Mouse (Mus musculus) midbrain, embryonic 14.5 days (tissue): ENCODE measurements around the gene Atp2c2. TPM values are rescaled to one million over a fixed set of nuclear protein-coding genes. Genes with fewer than 3 reads are reported as not detected.

Experiments used
- ATAC-seq: fragments of 200-750 bp; cut with Nextera tagmentation; 2 replicates; pipeline ENCODE4 v1.8.0; 2017; ENCODE audit warnings: moderate number of reproducible peaks, moderate library complexity; ENCODE audit not compliant: low FRiP score, low TSS enrichment
- DNase-seq: peaks from one replicate; pipeline ENCODE4 v3.0.0-alpha.2; 2015
- H3K27ac ChIP-seq: fragments of 300-500 bp; sonication (generic); replicated peaks from 2 replicates; pipeline ENCODE4 v1.5.1; 2014; ENCODE audit warnings: mild to moderate bottlenecking, low read depth, low read length, moderate library complexity
- H3K27me3 ChIP-seq: fragments of 300-500 bp; sonication (generic); 2 replicates; pipeline ENCODE4 v1.6.1; 2014; ENCODE audit warnings: low read length, control low read depth, mixed read lengths; ENCODE audit not compliant: control insufficient read depth, insufficient read depth
- H3K36me3 ChIP-seq: fragments of 300-500 bp; sonication (generic); 2 replicates; pipeline ENCODE4 v1.6.1; 2014; ENCODE audit warnings: low read length, control low read depth; ENCODE audit not compliant: control insufficient read depth, insufficient read depth
- H3K4me1 ChIP-seq: fragments of 300-500 bp; sonication (generic); 2 replicates; pipeline ENCODE4 v1.6.1; 2014; ENCODE audit warnings: mild to moderate bottlenecking, antibody characterized with exemption, low read length, control low read depth; ENCODE audit not compliant: control insufficient read depth, insufficient read depth
- H3K4me2 ChIP-seq: fragments of 300-500 bp; sonication (generic); 2 replicates; pipeline ENCODE4 v1.6.1; 2014; ENCODE audit warnings: mild to moderate bottlenecking, low read length, moderate library complexity
- H3K4me3 ChIP-seq: fragments of 300-500 bp; sonication (generic); replicated peaks from 2 replicates; pipeline ENCODE4 v1.5.1; 2014; ENCODE audit warnings: low read depth, low read length
- H3K9ac ChIP-seq: fragments of 300-500 bp; sonication (generic); replicated peaks from 2 replicates; pipeline ENCODE4 v1.6.1; 2014; ENCODE audit warnings: mild to moderate bottlenecking, low read length, moderate library complexity
- H3K9me3 ChIP-seq: fragments of 300-500 bp; sonication (generic); 2 replicates; pipeline ENCODE4 v1.6.1; 2016; ENCODE audit warnings: low read length, control low read depth, mixed read lengths; ENCODE audit not compliant: control insufficient read depth
- WGBS: fragments of 180-500 bp; shearing (Covaris S2); extraction: QIAGEN DNeasy Blood & Tissue Kit; methylation state at CpG from one replicate; pipeline ENCODE4 v1.1.7; 2014; 5-methylcytosine and 5-hydroxymethylcytosine counted together
- polyA plus RNA-seq: library from polyadenylated mRNA; unstranded; fragments of >200 nt; fragmentation: Nextera tagmentation; extraction: Ambion mirVana; gene quantifications from 2 replicates; pipeline ENCODE4 v1.2.1, GENCODE M21; 2014

The Atp2c2 gene
- polyA plus RNA-seq, 1 experiment from 2014 or later, result 0.08 TPM

GRCm38 (mm10) chr8:119742409-119742808, 42.6 kb downstream of the Atp2c2 start:
- no peak for ATAC-seq
- H3K27me3 ChIP-seq, result no peaks in the 10 kb centered on the region
- no peak overlapping the region for H3K4me2 ChIP-seq
- no peak overlapping the region for H3K9ac ChIP-seq
- 88% methylated on average over 7 of the region's 7 CpGs for WGBS
- H3K27ac ChIP-seq, result no peak overlapping the region
- H3K4me1 ChIP-seq, result no peaks in the 10 kb centered on the region
- no peak overlapping the region for H3K4me3 ChIP-seq
- no peaks in the 10 kb centered on the region for H3K9me3 ChIP-seq
- DNase-seq, result no peak
- no peaks in the 10 kb centered on the region for H3K36me3 ChIP-seq

- DNase-seq (peak; percentile 77), ATAC-seq (no peak)
- WGBS, result 59% methylated on average over 13 of the region's 13 CpGs
- no peaks in the 10 kb centered on the region for H3K36me3 ChIP-seq
- H3K4me1 ChIP-seq, result no peaks in the 10 kb centered on the region
- H3K27ac ChIP-seq, result no peak overlapping the region
- no peak overlapping the region for H3K4me2 ChIP-seq
- H3K4me3 ChIP-seq, result no peak overlapping the region
- no peak overlapping the region for H3K9ac ChIP-seq
- H3K9me3 ChIP-seq, result no peaks in the 10 kb centered on the region
- H3K27me3 ChIP-seq, result no peaks in the 10 kb centered on the region
Measured at GRCm38 (mm10) chr8:119743291-119744026, 43.6 kb downstream of the Atp2c2 start.

- 74% methylated on average over 4 of the region's 4 CpGs for WGBS
- Histone ChIP-seq H3K27me3 (no peaks in the 10 kb centered on the region), H3K9me3 (no peaks in the 10 kb centered on the region), H3K9ac (no peak overlapping the region), H3K4me2 (no peak overlapping the region), H3K27ac (no peak overlapping the region), H3K4me1 (no peaks in the 10 kb centered on the region), H3K36me3 (no peaks in the 10 kb centered on the region), H3K4me3 (no peak overlapping the region)
- ATAC-seq (no peak), DNase-seq (no peak)
Measured at GRCm38 (mm10) chr8:119744604-119745003, 44.8 kb downstream of the Atp2c2 start.

- WGBS, result 19% methylated on average over 28 of the region's 28 CpGs
- Histone ChIP-seq H3K4me2 (peak overlapping the region; percentile 34), H3K9ac (no peak overlapping the region; the same call in 1 of the 2 replicates), H3K4me1 (peaks cover 9% of the 10 kb centered on the region; the same call in 1 of the 2 replicates), H3K27me3 (no peaks in the 10 kb centered on the region), H3K9me3 (no peaks in the 10 kb centered on the region), H3K27ac (no peak overlapping the region), H3K36me3 (peaks cover 2% of the 10 kb centered on the region; the same call in 1 of the 2 replicates), H3K4me3 (0 out of 2 replicates have a peak overlapping the region, but pooled peaks have one; percentile 9)
- DNase-seq, result no peak
- no peak for ATAC-seq
Measured at GRCm38 (mm10) chr8:119755238-119756146, 55.7 kb downstream of the Atp2c2 start.

GRCm38 (mm10) chr8:119756147-119756461, 56.3 kb downstream of the Atp2c2 start:
- no peak for DNase-seq
- Histone ChIP-seq H3K36me3 (peaks cover 4% of the 10 kb centered on the region), H3K4me3 (no peak overlapping the region), H3K27ac (no peak overlapping the region), H3K9me3 (no peaks in the 10 kb centered on the region), H3K4me2 (peak overlapping the region; percentile 34), H3K9ac (no peak overlapping the region), H3K4me1 (peaks cover 9% of the 10 kb centered on the region; the same call in 1 of the 2 replicates), H3K27me3 (no peaks in the 10 kb centered on the region)
- 66% methylated on average over 2 of the region's 2 CpGs for WGBS
- no peak for ATAC-seq

- no peaks in the 10 kb centered on the region for H3K27me3 ChIP-seq
- no peak overlapping the region for H3K9ac ChIP-seq
- DNase-seq (no peak), ATAC-seq (no peak)
- no peak overlapping the region for H3K4me3 ChIP-seq
- H3K4me1 ChIP-seq, result peaks cover 9% of the 10 kb centered on the region; the same call in 1 of the 2 replicates
- 54% methylated on average over 5 of the region's 5 CpGs for WGBS
- H3K36me3 ChIP-seq, result peaks cover 8% of the 10 kb centered on the region
- H3K4me2 ChIP-seq, result no peak overlapping the region
- no peak overlapping the region for H3K27ac ChIP-seq
- H3K9me3 ChIP-seq, result no peaks in the 10 kb centered on the region
Measured at GRCm38 (mm10) chr8:119756538-119756937, 56.7 kb downstream of the Atp2c2 start.

- ATAC-seq, result no peak
- no peak overlapping the region for H3K4me3 ChIP-seq
- H3K9ac ChIP-seq, result no peak overlapping the region
- WGBS, result 91% methylated on average over 11 of the region's 11 CpGs
- H3K4me1 ChIP-seq, result no peaks in the 10 kb centered on the region
- H3K27ac ChIP-seq, result no peak overlapping the region
- no peaks in the 10 kb centered on the region for H3K27me3 ChIP-seq
- no peak overlapping the region for H3K4me2 ChIP-seq
- no peaks in the 10 kb centered on the region for H3K9me3 ChIP-seq
- DNase-seq, result no peak
- H3K36me3 ChIP-seq, result peaks cover 25% of the 10 kb centered on the region
Measured at GRCm38 (mm10) chr8:119761692-119762091, 61.9 kb downstream of the Atp2c2 start.

- Histone ChIP-seq H3K9me3 (no peaks in the 10 kb centered on the region), H3K4me1 (no peaks in the 10 kb centered on the region), H3K27ac (no peak overlapping the region), H3K27me3 (no peaks in the 10 kb centered on the region), H3K36me3 (peaks cover 31% of the 10 kb centered on the region), H3K9ac (no peak overlapping the region), H3K4me2 (no peak overlapping the region), H3K4me3 (no peak overlapping the region)
- 92% methylated on average over 21 of the region's 21 CpGs for WGBS
- DNase-seq (no peak), ATAC-seq (no peak)
Measured at GRCm38 (mm10) chr8:119762226-119763220, 62.7 kb downstream of the Atp2c2 start.
